Mouse (Mus musculus) midbrain, embryonic 11.5 days (tissue): ENCODE data around the gene Dynlt1b. TPM values are rescaled to one million over a fixed set of nuclear protein-coding genes. Genes with fewer than 3 reads are reported as not detected.
A peak's percentile ranks its signal among the peaks of the same experiment; 100 is the strongest.
"Not testable (repeated sequence)": the region's sequence is repeated elsewhere in the genome, so short reads cannot be mapped to it uniquely, and the experiment has no call there.

Experiments
- ATAC-seq: fragments of 200-750 bp; cut with Nextera tagmentation; 2 replicates; pipeline ENCODE4 v1.8.0; 2017; ENCODE audit warnings: moderate TSS enrichment, moderate library complexity; ENCODE audit not compliant: low FRiP score
- DNase-seq: peaks from one replicate; pipeline ENCODE4 v3.0.0; 2015; ENCODE audit warnings: low spot score; ENCODE audit errors: missing footprints
- H3K27ac ChIP-seq: fragments of 300-500 bp; sonication (generic); 2 replicates; pipeline ENCODE4 v1.5.1; 2014; ENCODE audit warnings: low read depth, low read length
- H3K27me3 ChIP-seq: fragments of 300-500 bp; sonication (generic); 2 replicates; pipeline ENCODE4 v1.6.1; 2014; ENCODE audit warnings: mild to moderate bottlenecking, low read length, moderate library complexity, mixed read lengths; ENCODE audit not compliant: control insufficient read depth, insufficient read depth
- H3K36me3 ChIP-seq: fragments of 300-500 bp; sonication (generic); 2 replicates; pipeline ENCODE4 v1.6.1; 2014; ENCODE audit warnings: mild to moderate bottlenecking, low read length, moderate library complexity, mixed read lengths; ENCODE audit not compliant: control insufficient read depth, insufficient read depth
- H3K4me1 ChIP-seq: fragments of 300-500 bp; sonication (generic); 2 replicates; pipeline ENCODE4 v1.6.1; 2014; ENCODE audit warnings: low read length; ENCODE audit not compliant: control insufficient read depth, insufficient read depth
- H3K4me2 ChIP-seq: fragments of 300-500 bp; sonication (generic); 2 replicates; pipeline ENCODE4 v1.6.1; 2014; ENCODE audit warnings: mild to moderate bottlenecking, moderate library complexity
- H3K4me3 ChIP-seq: fragments of 300-500 bp; sonication (generic); 2 replicates; pipeline ENCODE4 v1.5.1; 2014; ENCODE audit warnings: low read depth, low read length
- H3K9ac ChIP-seq: fragments of 300-500 bp; sonication (generic); 2 replicates; pipeline ENCODE4 v1.6.1; 2014; ENCODE audit warnings: low read length
- H3K9me3 ChIP-seq: fragments of 300-500 bp; sonication (generic); 2 replicates; pipeline ENCODE4 v1.6.1; 2016; ENCODE audit warnings: low read length; ENCODE audit not compliant: control insufficient read depth
- WGBS: fragments of 180-500 bp; shearing (Covaris S2); extraction: QIAGEN DNeasy Blood & Tissue Kit; methylation state at CpG from one replicate; pipeline ENCODE4 v1.1.7; 2014; 5-methylcytosine and 5-hydroxymethylcytosine counted together
- polyA plus RNA-seq: library from polyadenylated mRNA; unstranded; fragments of >200 nt; fragmentation: Nextera tagmentation; extraction: Ambion mirVana; gene quantifications from 2 replicates; pipeline ENCODE4 v1.2.1, GENCODE M21; 2014

Dynlt1b gene
- polyA plus RNA-seq, 1 experiment from 2014 or later, result 680 TPM

DNA sequence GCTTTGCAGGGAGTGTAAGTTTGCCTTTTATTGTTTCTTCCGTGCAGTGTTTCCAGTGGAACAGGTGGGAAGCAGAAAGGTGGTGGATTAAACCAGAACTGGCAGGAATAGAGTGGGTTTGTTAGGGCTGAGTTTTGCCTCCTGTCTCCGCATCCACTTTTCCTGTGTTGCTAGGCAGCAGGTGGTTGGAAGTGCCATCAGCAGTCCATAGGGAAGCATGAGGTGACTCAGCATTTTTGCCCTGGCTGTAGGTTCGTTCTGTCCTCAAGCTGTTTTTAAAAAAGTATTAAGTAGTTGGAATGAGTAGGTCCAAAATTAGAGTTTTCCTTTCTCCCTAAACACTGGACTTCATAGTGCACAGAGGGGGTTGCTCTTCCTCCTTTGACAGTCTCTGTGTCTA lies 3.8 kb downstream of the Dynlt1b start:
- not testable (repeated sequence) for H3K9ac ChIP-seq, H3K27ac ChIP-seq, H3K9me3 ChIP-seq, H3K4me1 ChIP-seq, H3K4me3 ChIP-seq, ATAC-seq, H3K27me3 ChIP-seq, H3K36me3 ChIP-seq, H3K4me2 ChIP-seq
- 87% methylated on average over 3 of the region's 3 CpGs for WGBS
- DNase-seq, result peak; percentile 80

DNA sequence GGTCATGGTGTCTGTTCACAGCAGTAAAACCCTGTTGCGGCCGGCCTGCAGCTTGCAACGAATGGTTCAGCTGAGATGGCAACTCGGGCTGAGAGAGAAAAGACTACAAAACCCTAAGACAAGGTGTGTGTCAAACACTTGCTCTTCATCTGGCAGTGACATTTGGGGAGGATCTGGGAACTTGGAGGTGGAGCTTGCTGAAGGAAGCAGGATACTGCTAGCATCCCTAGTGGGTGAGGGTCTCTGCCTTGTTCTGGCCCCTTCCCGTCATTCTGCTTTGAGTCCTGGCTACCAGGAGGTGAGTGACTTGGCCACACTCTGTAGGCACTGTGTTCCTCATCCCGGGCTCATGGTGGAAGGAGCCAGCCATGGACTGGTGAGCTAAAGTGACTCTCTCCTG lies 8.2 kb downstream of the Dynlt1b start:
- not testable (repeated sequence) for H3K9ac ChIP-seq, H3K27ac ChIP-seq, H3K4me3 ChIP-seq, H3K4me1 ChIP-seq, H3K4me2 ChIP-seq, H3K27me3 ChIP-seq, H3K36me3 ChIP-seq, ATAC-seq, H3K9me3 ChIP-seq
- peak; percentile 51 for DNase-seq
- WGBS, result 78% methylated on average over 6 of the region's 6 CpGs

DNA sequence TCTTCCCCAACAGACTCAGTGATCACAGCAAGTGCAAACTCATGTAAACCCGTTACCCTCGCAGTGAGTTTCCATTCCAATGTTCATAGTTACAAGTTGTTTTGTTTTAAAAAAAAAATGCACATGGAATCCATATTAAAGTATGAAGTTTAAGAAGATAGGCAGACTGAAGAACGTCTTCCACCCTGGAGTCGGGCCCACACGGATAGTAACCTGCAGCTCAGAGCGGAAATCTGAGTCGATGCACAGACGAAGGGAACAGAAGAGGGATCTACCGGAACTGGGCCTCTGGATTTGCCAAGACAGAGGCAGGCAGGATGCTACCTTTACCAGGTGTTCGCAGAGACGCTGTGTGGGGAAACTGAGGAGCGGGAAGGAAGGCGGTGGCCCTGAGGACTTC lies 10.0 kb downstream of the Dynlt1b start:
- DNase-seq, result peak; percentile 77
- H3K27me3 ChIP-seq, H3K4me2 ChIP-seq, ATAC-seq, H3K4me1 ChIP-seq, H3K9ac ChIP-seq, H3K4me3 ChIP-seq, H3K36me3 ChIP-seq, H3K9me3 ChIP-seq, H3K27ac ChIP-seq: not testable (repeated sequence)
- WGBS, result 96% methylated on average over 9 of the region's 13 CpGs

DNA sequence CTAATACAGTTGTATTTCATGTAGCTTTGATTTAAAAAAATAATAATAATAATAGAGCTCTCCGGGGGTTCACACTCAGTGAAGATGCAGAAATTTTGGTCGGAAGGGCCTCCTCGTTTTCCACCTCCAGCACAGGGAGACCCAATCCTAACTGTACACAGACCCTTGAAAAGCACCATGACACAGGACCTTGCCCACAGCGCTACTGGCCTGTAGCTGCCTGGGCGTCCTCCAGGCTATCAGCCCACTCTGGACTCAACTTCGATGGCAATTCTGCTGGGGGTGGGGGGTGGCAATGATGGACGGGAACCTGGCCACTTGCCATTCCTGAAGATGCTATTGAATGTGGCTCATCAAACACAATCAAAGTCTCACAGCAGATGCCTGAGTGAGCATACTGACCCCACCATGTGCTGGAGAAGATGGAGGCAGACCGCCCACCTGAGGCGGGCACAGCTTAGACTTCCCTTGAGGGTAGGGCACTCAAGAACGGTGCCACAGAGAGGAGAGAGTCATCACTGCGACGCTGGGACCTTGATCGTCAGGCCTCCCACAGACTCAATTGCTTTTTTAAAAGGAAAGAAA lies 10.7 kb downstream of the Dynlt1b start:
- H3K4me1 ChIP-seq, H3K4me3 ChIP-seq, H3K36me3 ChIP-seq, H3K9me3 ChIP-seq, H3K27me3 ChIP-seq, H3K9ac ChIP-seq, ATAC-seq, DNase-seq, H3K27ac ChIP-seq, H3K4me2 ChIP-seq: not testable (repeated sequence)
- 93% methylated on average over 13 of the region's 13 CpGs for WGBS

DNA sequence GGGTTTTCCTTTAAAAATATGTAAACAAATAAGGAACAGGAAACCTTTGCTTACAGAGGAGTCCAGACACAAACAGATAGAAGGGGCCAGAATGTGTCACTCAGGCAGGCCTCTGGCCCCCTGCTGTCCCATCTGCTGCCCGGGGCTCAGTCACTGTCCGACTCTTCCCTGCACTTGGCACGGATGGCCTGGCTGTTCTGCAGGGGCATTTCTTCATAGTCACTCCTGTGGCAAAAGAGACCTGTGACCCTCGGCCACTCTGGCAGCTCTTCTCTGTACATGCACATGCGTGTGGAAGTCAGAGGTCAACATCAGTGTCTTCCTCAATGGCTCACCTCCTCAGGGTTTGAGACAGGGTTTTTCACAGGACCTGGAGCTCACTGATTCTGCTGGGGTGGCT lies 11.3 kb downstream of the Dynlt1b start:
- not testable (repeated sequence) for DNase-seq, H3K4me3 ChIP-seq, H3K4me2 ChIP-seq, H3K4me1 ChIP-seq, ATAC-seq, H3K9ac ChIP-seq, H3K27me3 ChIP-seq, H3K36me3 ChIP-seq, H3K9me3 ChIP-seq, H3K27ac ChIP-seq
- 82% methylated on average over 5 of the region's 5 CpGs for WGBS

DNA sequence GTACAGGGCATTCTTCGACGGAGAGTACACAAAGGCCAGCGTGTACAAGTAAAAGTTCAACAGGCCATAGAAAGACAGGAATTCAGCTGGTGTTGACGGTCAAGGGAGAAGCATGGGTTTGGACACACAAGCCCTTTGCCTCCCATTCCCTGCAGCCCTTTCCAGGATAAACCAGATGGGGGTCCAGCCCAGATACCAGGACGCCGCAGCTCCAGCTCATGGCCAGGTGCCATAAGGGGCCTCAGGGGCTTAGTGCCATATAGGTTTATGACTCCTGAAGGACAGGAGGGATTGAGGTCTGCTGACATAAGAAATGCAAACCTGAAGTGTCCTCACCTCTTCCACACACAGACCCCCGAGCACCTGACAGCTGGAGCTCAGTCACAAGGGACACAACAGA lies 12.6 kb downstream of the Dynlt1b start:
- not testable (repeated sequence) for H3K9ac ChIP-seq, ATAC-seq, DNase-seq

DNA sequence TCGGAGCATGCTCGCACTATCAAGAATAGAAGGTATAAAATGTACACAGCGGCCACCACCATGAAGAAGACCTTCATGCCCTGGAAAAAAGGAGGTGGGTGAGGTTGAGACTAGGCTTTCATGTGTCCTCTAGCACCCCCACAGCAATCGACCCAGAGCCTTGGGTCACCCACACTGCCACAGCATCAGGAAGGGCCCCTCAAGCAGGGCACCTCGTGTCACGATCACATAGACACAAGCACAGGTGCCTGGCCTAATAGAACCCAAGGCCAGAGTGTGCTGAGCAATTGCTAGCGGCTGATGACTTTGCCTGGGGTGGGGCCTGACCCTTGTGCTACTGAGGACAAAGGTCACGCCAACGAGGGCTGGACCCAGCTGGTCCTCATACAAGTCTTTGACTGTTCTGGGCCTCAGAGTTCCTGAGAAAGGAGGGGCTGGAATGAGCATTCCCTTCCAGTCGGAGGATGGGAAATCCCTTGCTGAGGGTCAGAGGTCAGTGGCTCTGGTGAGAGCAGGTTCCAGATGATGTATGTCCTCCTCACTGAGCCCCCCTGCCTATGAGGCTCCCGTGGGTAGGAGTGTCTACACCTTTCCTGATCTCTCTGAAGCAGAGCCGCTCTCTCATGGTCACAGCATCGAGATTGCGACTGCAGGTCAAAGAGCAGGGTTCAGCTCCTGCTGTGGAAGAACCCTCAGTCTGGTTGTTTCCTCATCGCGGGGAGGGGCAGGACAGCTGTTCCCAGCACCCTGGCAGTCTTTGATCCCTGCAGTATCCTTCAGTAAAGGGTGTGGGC lies 16.1 kb downstream of the Dynlt1b start:
- not testable (repeated sequence) for H3K9me3 ChIP-seq, H3K9ac ChIP-seq, H3K4me1 ChIP-seq, H3K27me3 ChIP-seq, H3K36me3 ChIP-seq, H3K27ac ChIP-seq, DNase-seq, H3K4me3 ChIP-seq, H3K4me2 ChIP-seq
- 57% methylated on average over 8 of the region's 16 CpGs for WGBS
- ATAC-seq, result peak; percentile 31; the same call in 1 of the 2 replicates

More for the DNA sequence above, 12.6 kb downstream of the Dynlt1b start:
- not testable (repeated sequence) for H3K27ac ChIP-seq, H3K4me3 ChIP-seq, H3K4me2 ChIP-seq, H3K27me3 ChIP-seq, H3K4me1 ChIP-seq, H3K36me3 ChIP-seq, H3K9me3 ChIP-seq
- WGBS, result 90% methylated on average over 3 of the region's 7 CpGs

DNA sequence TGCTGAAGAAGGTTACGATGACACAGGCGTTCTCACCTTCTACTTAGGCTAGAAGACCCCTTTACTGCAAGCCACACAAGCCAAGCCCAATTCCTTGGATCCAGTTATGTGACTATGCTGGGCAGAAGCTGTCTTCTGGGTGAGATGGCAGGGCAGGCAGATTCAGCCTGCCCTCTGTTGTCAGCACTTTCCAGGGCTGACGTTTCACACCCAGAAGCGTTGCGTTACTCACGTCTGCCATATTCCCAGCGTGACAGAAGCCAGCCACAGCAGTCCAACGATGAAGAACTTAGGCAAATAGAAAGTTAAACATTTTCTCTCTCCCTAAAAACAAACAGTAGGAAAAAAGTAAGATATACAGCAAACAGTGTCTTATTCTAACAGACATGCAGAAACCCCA lies 18.4 kb downstream of the Dynlt1b start:
- not testable (repeated sequence) for H3K4me2 ChIP-seq, DNase-seq, H3K4me3 ChIP-seq, H3K4me1 ChIP-seq, H3K36me3 ChIP-seq, H3K27me3 ChIP-seq, H3K9me3 ChIP-seq, H3K9ac ChIP-seq, H3K27ac ChIP-seq, ATAC-seq
- 88% methylated on average over 8 of the region's 8 CpGs for WGBS

DNA sequence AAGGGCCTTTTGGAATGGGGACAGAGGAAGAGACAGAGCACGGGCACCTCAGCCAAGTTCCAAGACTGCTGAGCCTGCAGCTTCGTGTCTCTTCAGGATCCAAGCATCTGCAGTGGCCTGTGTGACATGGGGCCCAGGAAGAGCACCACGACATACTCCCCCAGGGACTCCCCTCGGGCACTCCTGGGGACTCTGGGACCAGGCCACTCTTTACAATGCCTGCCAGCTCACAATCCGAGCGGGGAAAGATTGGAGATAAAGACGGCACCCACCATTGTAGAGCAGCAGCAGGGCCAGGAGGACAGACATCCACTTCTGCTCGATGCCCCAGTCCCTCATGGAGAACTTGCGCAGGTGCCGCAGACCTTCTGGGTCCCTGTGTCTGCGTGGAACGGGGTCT lies 19.3 kb downstream of the Dynlt1b start:
- not testable (repeated sequence) for H3K9me3 ChIP-seq, H3K36me3 ChIP-seq, H3K27ac ChIP-seq, H3K27me3 ChIP-seq, H3K4me3 ChIP-seq, DNase-seq, H3K4me2 ChIP-seq, H3K9ac ChIP-seq, ATAC-seq, H3K4me1 ChIP-seq
- WGBS, result 90% methylated on average over 12 of the region's 12 CpGs
